Mouse (Mus musculus): ENCODE measurements at regions not wholly inside any gene's neighbourhood (a gene's known extent, or its start where the extent isn't known, plus 50 kb on each side); places are given as distances from the start of the nearest gene placed in this dataset.

DNA sequence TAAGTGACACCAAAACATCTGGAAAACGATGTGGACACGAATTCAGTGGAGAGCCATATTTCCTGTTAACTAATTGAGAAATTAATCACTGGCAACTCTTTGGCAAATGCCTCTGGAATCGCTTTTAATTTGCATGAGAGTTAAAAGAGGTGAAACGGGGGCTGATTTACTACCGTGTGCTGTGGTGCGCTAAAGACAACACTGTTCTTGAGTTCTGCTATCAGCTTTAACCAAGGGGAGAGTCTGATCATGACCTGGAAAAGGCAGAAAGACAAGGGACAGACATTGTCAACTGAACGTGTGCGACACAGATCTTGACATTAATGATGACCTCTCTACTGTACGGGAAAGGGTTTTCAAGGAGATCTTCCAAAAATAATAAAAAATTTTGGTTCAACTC is 152.8 kb upstream of the Fat1 start:
- Histone ChIP-seq H3K4me3 (no peak overlapping the region), H3K27me3 (ENCODE audit: poor library complexity, severe bottlenecking) (no peaks in the 10 kb centered on the region), H3K9me3 (no peaks in the 10 kb centered on the region), H3K27ac (no peak overlapping the region), H3K4me1 (peaks cover 10% of the 10 kb centered on the region), H3K36me3 (replicated peaks) (no peaks in the 10 kb centered on the region)
- no peak for DNase-seq (ENCODE audit: extremely low spot score, low spot score)
- WGBS = 91% methylated on average over 9 of the region's 9 CpGs

GRCm38 (mm10) chr8:44785161-44785560 is 150.1 kb upstream of the Fat1 start:
- Histone ChIP-seq H3K4me3 (no peak overlapping the region), H3K27me3 (ENCODE audit: poor library complexity, severe bottlenecking) (no peaks in the 10 kb centered on the region), H3K36me3 (replicated peaks) (no peaks in the 10 kb centered on the region), H3K27ac (no peak overlapping the region), H3K4me1 (peaks cover 10% of the 10 kb centered on the region), H3K9me3 (no peaks in the 10 kb centered on the region)
- no peak for DNase-seq (ENCODE audit: extremely low spot score, low spot score)
- 40% methylated on average over 8 of the region's 8 CpGs for WGBS

- Histone ChIP-seq H3K27me3 (ENCODE audit: poor library complexity, severe bottlenecking) (no peaks in the 10 kb centered on the region), H3K4me1 (peaks cover 10% of the 10 kb centered on the region), H3K9me3 (no peaks in the 10 kb centered on the region), H3K27ac (no peak overlapping the region), H3K4me3 (no peak overlapping the region), H3K36me3 (replicated peaks) (no peaks in the 10 kb centered on the region)
- WGBS = 87% methylated on average over 5 of the region's 5 CpGs
- DNase-seq (ENCODE audit: extremely low spot score, low spot score) = no peak
These were observed 148.5 kb upstream of the Fat1 start for GRCm38 (mm10) chr8:44786740-44787139.

- Histone ChIP-seq H3K27me3 (ENCODE audit: poor library complexity, severe bottlenecking) (no peaks in the 10 kb centered on the region), H3K4me1 (peaks cover 10% of the 10 kb centered on the region), H3K4me3 (no peak overlapping the region), H3K36me3 (replicated peaks) (no peaks in the 10 kb centered on the region), H3K27ac (no peak overlapping the region), H3K9me3 (no peaks in the 10 kb centered on the region)
- WGBS = 89% methylated on average over 3 of the region's 3 CpGs
- no peak for DNase-seq (ENCODE audit: extremely low spot score, low spot score)
These were observed 147.0 kb upstream of the Fat1 start for GRCm38 (mm10) chr8:44788290-44788689.

- H3K27me3 ChIP-seq (ENCODE audit: poor library complexity, severe bottlenecking) = no peaks in the 10 kb centered on the region
- peaks cover 13% of the 10 kb centered on the region for H3K4me1 ChIP-seq
- no peak for DNase-seq (ENCODE audit: extremely low spot score, low spot score)
- no peaks in the 10 kb centered on the region for H3K36me3 ChIP-seq (replicated peaks)
- H3K27ac ChIP-seq = no peak overlapping the region
- 78% methylated on average over 3 of the region's 3 CpGs for WGBS
- H3K4me3 ChIP-seq = no peak overlapping the region
- no peaks in the 10 kb centered on the region for H3K9me3 ChIP-seq
These were observed 135.7 kb upstream of the Fat1 start for GRCm38 (mm10) chr8:44799513-44799912.

- Histone ChIP-seq H3K4me1 (peaks cover 16% of the 10 kb centered on the region), H3K27me3 (ENCODE audit: poor library complexity, severe bottlenecking) (no peaks in the 10 kb centered on the region), H3K4me3 (no peak overlapping the region), H3K36me3 (replicated peaks) (no peaks in the 10 kb centered on the region), H3K9me3 (no peaks in the 10 kb centered on the region), H3K27ac (no peak overlapping the region)
- 81% methylated on average over 6 of the region's 6 CpGs for WGBS
- DNase-seq (ENCODE audit: extremely low spot score, low spot score) = no peak
These were observed 134.4 kb upstream of the Fat1 start for GRCm38 (mm10) chr8:44800827-44801273.

- Histone ChIP-seq H3K27me3 (ENCODE audit: poor library complexity, severe bottlenecking) (no peaks in the 10 kb centered on the region), H3K9me3 (no peaks in the 10 kb centered on the region), H3K27ac (no peak overlapping the region), H3K4me1 (peaks cover 16% of the 10 kb centered on the region), H3K4me3 (no peak overlapping the region), H3K36me3 (replicated peaks) (no peaks in the 10 kb centered on the region)
- 64% methylated on average over 6 of the region's 6 CpGs for WGBS
- no peak for DNase-seq (ENCODE audit: extremely low spot score, low spot score)
These were observed 133.5 kb upstream of the Fat1 start for GRCm38 (mm10) chr8:44801604-44802206.

DNA sequence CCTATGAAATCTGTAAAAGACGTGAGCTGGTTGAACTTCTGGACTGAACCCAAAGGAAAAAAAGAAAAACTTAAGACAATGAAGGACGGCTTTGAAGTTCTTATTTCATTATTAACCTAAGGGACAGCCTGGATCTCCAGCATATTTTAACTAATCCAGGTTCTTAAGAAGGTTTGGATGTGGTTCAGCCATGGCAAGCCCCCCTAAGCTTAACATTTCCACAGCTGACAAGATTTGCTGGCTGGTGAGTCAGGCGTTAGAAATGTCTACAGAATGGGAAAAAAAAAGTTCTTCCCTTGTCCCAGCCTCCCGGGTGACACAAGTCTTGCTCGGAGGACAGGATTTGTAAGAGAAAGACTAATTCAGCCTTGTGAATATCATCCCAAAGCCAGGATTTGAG is 132.9 kb upstream of the Fat1 start:
- H3K9me3 ChIP-seq = no peaks in the 10 kb centered on the region
- no peaks in the 10 kb centered on the region for H3K36me3 ChIP-seq (replicated peaks)
- no peak overlapping the region for H3K27ac ChIP-seq
- WGBS = 64% methylated on average over 5 of the region's 5 CpGs
- no peak for DNase-seq (ENCODE audit: extremely low spot score, low spot score)
- H3K4me3 ChIP-seq = no peak overlapping the region
- H3K4me1 ChIP-seq = peaks cover 16% of the 10 kb centered on the region
- H3K27me3 ChIP-seq (ENCODE audit: poor library complexity, severe bottlenecking) = no peaks in the 10 kb centered on the region

DNA sequence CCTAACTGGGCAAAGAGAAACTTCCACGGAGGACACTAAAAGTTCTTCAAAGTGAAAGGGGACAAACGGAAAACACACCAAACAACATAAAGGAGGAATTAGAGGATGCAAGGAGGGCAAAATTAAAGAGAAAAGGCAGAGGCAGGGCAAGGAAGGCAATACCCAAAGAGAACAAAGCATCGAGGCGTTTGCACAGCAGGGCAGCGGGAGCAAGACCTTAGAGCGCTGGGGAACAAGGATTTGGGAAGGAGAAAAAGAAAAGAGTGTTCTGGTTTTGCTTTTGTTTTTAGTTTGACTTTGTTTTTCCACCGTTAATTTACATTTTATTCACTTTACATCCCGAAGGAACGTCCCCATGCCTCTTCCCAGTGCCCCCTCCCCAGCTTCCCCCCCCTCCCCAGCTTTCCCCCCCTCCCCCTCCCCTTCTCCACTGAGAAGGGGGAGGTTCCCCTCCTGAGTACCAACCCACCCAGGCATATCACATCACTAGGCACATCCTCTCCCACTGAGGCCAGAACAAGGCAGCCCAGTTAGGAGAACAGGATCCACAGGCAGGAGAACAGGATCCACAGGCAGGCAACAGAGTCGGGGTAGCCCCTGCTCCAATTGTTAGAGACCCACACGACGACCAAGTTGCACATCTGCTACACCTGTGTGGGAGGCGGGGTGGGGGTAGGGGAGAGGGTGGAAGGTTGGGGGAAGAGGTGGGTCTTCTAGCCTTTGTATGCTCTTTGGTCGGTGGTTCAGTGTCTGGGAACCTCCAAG is 130.7 kb upstream of the Fat1 start:
- Histone ChIP-seq H3K9me3 (no peaks in the 10 kb centered on the region), H3K4me1 (peaks cover 18% of the 10 kb centered on the region), H3K27me3 (ENCODE audit: poor library complexity, severe bottlenecking) (no peaks in the 10 kb centered on the region), H3K4me3 (no peak overlapping the region), H3K27ac (no peak overlapping the region), H3K36me3 (replicated peaks) (no peaks in the 10 kb centered on the region)
- 26% methylated on average over 14 of the region's 14 CpGs for WGBS
- no peak for DNase-seq (ENCODE audit: extremely low spot score, low spot score)

DNA sequence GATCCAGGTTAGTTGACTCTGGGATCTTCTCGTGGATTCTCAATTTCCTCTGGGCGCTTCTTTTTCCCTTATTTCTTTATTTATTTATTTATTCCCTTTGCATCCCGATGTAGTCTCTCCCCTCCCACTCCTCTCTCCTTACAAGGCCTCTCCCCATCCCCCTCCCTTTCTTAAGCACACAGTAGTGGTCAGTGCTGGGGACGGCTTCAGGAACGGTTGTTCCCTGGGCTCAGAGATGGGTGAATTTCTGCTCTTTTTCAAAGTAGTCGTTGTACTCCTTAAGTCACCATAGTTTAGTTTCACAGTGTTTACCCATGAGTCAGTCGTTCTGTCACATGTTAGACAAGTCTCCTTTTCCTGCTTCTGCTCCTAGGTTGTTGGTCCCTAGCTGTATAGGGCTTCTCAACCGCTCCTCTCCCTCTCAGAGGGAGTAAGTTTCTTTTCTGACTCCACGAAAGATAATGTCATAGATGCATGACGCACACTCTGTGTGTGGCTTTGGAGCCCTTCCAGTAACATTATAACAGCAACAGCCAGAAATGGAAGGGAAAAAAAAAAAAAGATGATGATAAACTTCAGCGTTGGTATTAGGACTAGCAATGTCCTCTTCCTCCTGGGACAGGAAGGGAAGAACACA is 129.9 kb upstream of the Fat1 start:
- 73% methylated on average over 11 of the region's 11 CpGs for WGBS
- no peak for DNase-seq (ENCODE audit: extremely low spot score, low spot score)

DNA sequence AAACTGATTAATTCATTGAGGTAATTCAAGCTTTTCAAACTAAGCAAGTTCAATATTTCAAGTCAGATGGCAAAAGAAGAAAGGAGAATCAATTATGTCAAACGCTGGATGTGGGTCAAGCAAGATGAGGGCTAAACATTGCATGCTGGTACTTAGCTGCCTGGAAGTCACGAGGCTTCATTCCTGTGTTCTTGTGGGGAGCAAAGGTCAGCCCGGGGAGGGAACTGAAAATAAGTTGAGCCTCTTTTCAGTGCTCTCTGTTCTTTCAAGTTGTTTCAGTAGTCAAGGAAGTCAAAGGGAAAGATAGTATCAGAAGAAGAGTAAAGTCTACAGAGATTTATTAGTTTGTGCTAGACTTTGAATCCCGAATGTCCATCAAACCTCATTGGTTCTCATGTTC is 122.9 kb upstream of the Fat1 start:
- Histone ChIP-seq H3K4me1 (peaks cover 2% of the 10 kb centered on the region; the same call in 1 of the 2 replicates), H3K4me3 (no peak overlapping the region), H3K9me3 (no peaks in the 10 kb centered on the region), H3K36me3 (replicated peaks) (no peaks in the 10 kb centered on the region), H3K27me3 (ENCODE audit: poor library complexity, severe bottlenecking) (no peaks in the 10 kb centered on the region), H3K27ac (no peak overlapping the region)
- DNase-seq (ENCODE audit: extremely low spot score, low spot score) = no peak
- 78% methylated on average over 4 of the region's 4 CpGs for WGBS

More for the DNA sequence above, 129.9 kb upstream of the Fat1 start:
- no peak overlapping the region for H3K4me3 ChIP-seq
- H3K27me3 ChIP-seq (ENCODE audit: poor library complexity, severe bottlenecking) = no peaks in the 10 kb centered on the region
- no peak overlapping the region for H3K27ac ChIP-seq
- H3K4me1 ChIP-seq = peaks cover 18% of the 10 kb centered on the region
- H3K9me3 ChIP-seq = no peaks in the 10 kb centered on the region
- H3K36me3 ChIP-seq (replicated peaks) = no peaks in the 10 kb centered on the region

DNA sequence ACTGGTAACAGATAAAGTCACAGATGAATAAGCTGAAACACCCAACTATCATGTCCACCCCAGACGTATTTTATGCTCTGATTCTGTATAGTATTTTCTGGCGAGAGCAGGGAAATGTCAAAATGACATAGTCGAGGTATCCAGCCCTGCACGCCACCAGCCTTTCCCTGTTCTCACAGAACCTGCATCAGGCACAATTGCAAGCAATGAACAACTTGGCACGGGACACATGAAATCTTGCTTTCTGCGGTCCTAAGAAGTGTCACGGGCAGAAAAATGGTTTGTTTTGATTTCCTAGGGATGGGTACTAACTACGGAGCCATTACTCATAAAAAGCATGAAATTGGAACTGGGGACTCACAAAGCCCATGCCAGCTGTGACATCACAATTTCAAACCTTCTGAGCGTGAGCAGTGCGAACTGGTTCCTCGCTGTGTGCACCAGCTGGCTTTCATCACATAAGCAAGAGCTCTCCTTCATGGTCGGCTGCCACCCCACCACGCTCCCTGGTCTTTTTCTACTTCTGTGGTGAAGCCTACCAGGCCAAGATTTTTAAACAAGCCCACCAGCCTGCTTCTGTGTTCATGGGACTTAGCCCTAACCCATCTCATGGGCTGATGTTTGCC is 117.6 kb upstream of the Fat1 start:
- Histone ChIP-seq H3K4me3 (no peak overlapping the region), H3K9me3 (peaks cover 3% of the 10 kb centered on the region; the same call in 1 of the 2 replicates), H3K4me1 (no peaks in the 10 kb centered on the region), H3K36me3 (replicated peaks) (no peaks in the 10 kb centered on the region), H3K27me3 (ENCODE audit: poor library complexity, severe bottlenecking) (no peaks in the 10 kb centered on the region), H3K27ac (no peak overlapping the region)
- WGBS = 92% methylated on average over 13 of the region's 13 CpGs
- DNase-seq (ENCODE audit: extremely low spot score, low spot score) = no peak

GRCm38 (mm10) chr8:44819270-44819669 is 116.0 kb upstream of the Fat1 start:
- Histone ChIP-seq H3K9me3 (peaks cover 10% of the 10 kb centered on the region; the same call in 1 of the 2 replicates), H3K4me3 (no peak overlapping the region), H3K36me3 (replicated peaks) (no peaks in the 10 kb centered on the region), H3K4me1 (no peaks in the 10 kb centered on the region), H3K27ac (no peak overlapping the region), H3K27me3 (ENCODE audit: poor library complexity, severe bottlenecking) (no peaks in the 10 kb centered on the region)
- 89% methylated on average over 3 of the region's 3 CpGs for WGBS
- no peak for DNase-seq (ENCODE audit: extremely low spot score, low spot score)

Measured in forebrain, embryonic 10.5 days (tissue).